Comparison of ENCODE assay signal across 22 mouse cellular contexts in genomic region chr4:13632294-13632693, GRCm38 (mm10).
DNase-seq lines count a peak whose midpoint lies in the region; ATAC-seq lines count a peak whose summit lies in the region.
"Had no signal": no experiment of that assay in that cellular context is flagged by ENCODE, and none has a peak within 500 bp of the region (broad histone marks: within the 10 kb centered on the region; RNA-seq: fewer than 3 reads in every experiment).

No protein-coding gene starts in this region.

- no peak for DNase-seq in kidney, adult 18-20 months
- peak; percentile 20 to 47 for DNase-seq in lung, postnatal 4 days
- no peak for DNase-seq in layer of hippocampus, adult 18-20 months (ENCODE audit: low spot score in 2 of 2)
- DNase-seq: adrenal gland, adult 2 months; cerebellum, adult 11-12 months; cerebellum, postnatal 14 days; gastrocnemius, adult 2 months; heart, postnatal 36 days; liver; midbrain, embryonic 14.5 days; right cerebral cortex, postnatal 14 days; thymus, postnatal 14 days had no signal

- 0 out of 2 replicates have a peak, but pooled peaks cover 2% of the 10 kb centered on the region for H3K9me3 ChIP-seq in kidney, embryonic 16.5 days (ENCODE audit: low read length)
- H3K9me3 ChIP-seq in lung, embryonic 15.5 days = no peaks in the 10 kb centered on the region
- H3K9me3 ChIP-seq in lung, embryonic 16.5 days (ENCODE audit: control insufficient read depth, low read length) = peaks cover 7% of the 10 kb centered on the region
- H3K9me3 ChIP-seq in neural tube, embryonic 15.5 days (replicated peaks) = no peaks in the 10 kb centered on the region
- H3K9me3 ChIP-seq: embryonic facial prominence, embryonic 15.5 days; heart, embryonic 15.5 days; limb, embryonic 10.5 days had no signal

- H3K4me2 ChIP-seq in kidney, embryonic 16.5 days (replicated peaks; ENCODE audit: low read depth, low read length) = no peak overlapping the region
- no peak overlapping the region for H3K4me2 ChIP-seq in lung, embryonic 15.5 days
- no peak overlapping the region for H3K4me2 ChIP-seq in lung, embryonic 16.5 days (ENCODE audit: low read depth, low read length)
- H3K4me2 ChIP-seq in neural tube, embryonic 15.5 days = no peak overlapping the region
- H3K4me2 ChIP-seq: embryonic facial prominence, embryonic 15.5 days; heart, embryonic 15.5 days; hindbrain, embryonic 14.5 days had no signal

- WGBS in kidney, embryonic 16.5 days = 35% methylated on average over 4 of the region's 4 CpGs
- WGBS in lung, embryonic 15.5 days = 30% methylated on average over 4 of the region's 4 CpGs
- WGBS in lung, embryonic 16.5 days = 37% methylated on average over 4 of the region's 4 CpGs
- WGBS in neural tube, embryonic 15.5 days = 58% methylated on average over 4 of the region's 4 CpGs

- no peaks in the 10 kb centered on the region for H3K27me3 ChIP-seq in kidney, embryonic 16.5 days (ENCODE audit: insufficient read depth, low read length)
- H3K27me3 ChIP-seq in lung, embryonic 15.5 days = no peaks in the 10 kb centered on the region
- H3K27me3 ChIP-seq in lung, embryonic 16.5 days (ENCODE audit: control insufficient read depth, insufficient read depth, low read depth, low read length) = no peaks in the 10 kb centered on the region
- H3K27me3 ChIP-seq in neural tube, embryonic 15.5 days (replicated peaks) = no peaks in the 10 kb centered on the region
- H3K27me3 ChIP-seq: embryonic facial prominence, embryonic 15.5 days; heart, embryonic 15.5 days had no signal

- ATAC-seq in kidney, embryonic 16.5 days (ENCODE audit: low FRiP score, low TSS enrichment) = peak; percentile 42; the same call in 1 of the 2 replicates
- ATAC-seq in lung, embryonic 15.5 days (ENCODE audit: borderline replicate concordance, extremely low read depth, low FRiP score, low TSS enrichment) = peak; percentile 65; the same call in 1 of the 2 replicates
- peak; percentile 89 for ATAC-seq in lung, embryonic 16.5 days (ENCODE audit: low read depth)
- ATAC-seq in neural tube, embryonic 15.5 days (ENCODE audit: low FRiP score) = no peak; the same call in 1 of the 2 replicates
- ATAC-seq: forebrain, embryonic 14.5 days; inflammation-experienced regulatory T-cells, adult 6 months had no signal

- H3K27ac ChIP-seq in kidney, embryonic 16.5 days (ENCODE audit: low read length) = no peak overlapping the region
- peak overlapping the region; percentile 16; the same call in 1 of the 2 replicates for H3K27ac ChIP-seq in lung, embryonic 15.5 days
- no peak overlapping the region for H3K27ac ChIP-seq in lung, embryonic 16.5 days (ENCODE audit: low read length)
- H3K27ac ChIP-seq in neural tube, embryonic 15.5 days (replicated peaks) = no peak overlapping the region
- H3K27ac ChIP-seq: embryonic facial prominence, embryonic 15.5 days; gastrocnemius, adult 2 months; heart, embryonic 15.5 days; hindbrain, embryonic 14.5 days; limb, embryonic 10.5 days had no signal

- H3K4me3 ChIP-seq in kidney, embryonic 16.5 days (ENCODE audit: low read length) = no peak overlapping the region
- no peak overlapping the region for H3K4me3 ChIP-seq in lung, embryonic 15.5 days
- H3K4me3 ChIP-seq in lung, embryonic 16.5 days (ENCODE audit: low read length) = no peak overlapping the region
- H3K4me3 ChIP-seq in neural tube, embryonic 15.5 days (replicated peaks) = no peak overlapping the region
- H3K4me3 ChIP-seq: embryonic facial prominence, embryonic 15.5 days; gastrocnemius, adult 2 months; heart, embryonic 15.5 days; limb, embryonic 10.5 days had no signal

- H3K9ac ChIP-seq in kidney, embryonic 16.5 days (replicated peaks; ENCODE audit: low read length) = no peak overlapping the region
- no peak overlapping the region for H3K9ac ChIP-seq in lung, embryonic 15.5 days
- H3K9ac ChIP-seq in lung, embryonic 16.5 days (ENCODE audit: low read length) = no peak overlapping the region
- H3K9ac ChIP-seq in neural tube, embryonic 15.5 days (replicated peaks) = no peak overlapping the region
- H3K9ac ChIP-seq: embryonic facial prominence, embryonic 15.5 days; heart, embryonic 15.5 days; hindbrain, embryonic 14.5 days had no signal

- no peaks in the 10 kb centered on the region for H3K36me3 ChIP-seq in kidney, embryonic 16.5 days (ENCODE audit: insufficient read depth, low read length)
- no peaks in the 10 kb centered on the region for H3K36me3 ChIP-seq in lung, embryonic 15.5 days
- H3K36me3 ChIP-seq in lung, embryonic 16.5 days (ENCODE audit: control insufficient read depth, insufficient read depth, low read length) = no peaks in the 10 kb centered on the region
- no peaks in the 10 kb centered on the region for H3K36me3 ChIP-seq in neural tube, embryonic 15.5 days
- H3K36me3 ChIP-seq: embryonic facial prominence, embryonic 15.5 days; heart, embryonic 15.5 days; limb, embryonic 10.5 days had no signal

- no peaks in the 10 kb centered on the region for H3K4me1 ChIP-seq in kidney, embryonic 16.5 days (ENCODE audit: insufficient read depth, low read length)
- H3K4me1 ChIP-seq in lung, embryonic 15.5 days = 0 out of 2 replicates have a peak, but pooled peaks cover 4% of the 10 kb centered on the region
- no peaks in the 10 kb centered on the region; the same call in 1 of the 2 replicates for H3K4me1 ChIP-seq in lung, embryonic 16.5 days (replicated peaks; ENCODE audit: control insufficient read depth, insufficient read depth, low read length)
- H3K4me1 ChIP-seq in neural tube, embryonic 15.5 days = no peaks in the 10 kb centered on the region
- H3K4me1 ChIP-seq: embryonic facial prominence, embryonic 15.5 days; heart, embryonic 15.5 days; limb, embryonic 10.5 days had no signal

Comparison
In these comparisons a context has a peak if more than half of its experiments do, and no peak if none do; other contexts are left out.
1. DNase-seq: peak in lung, postnatal 4 days (2 of 2); none in kidney, adult 18-20 months (single experiment) and layer of hippocampus, adult 18-20 months (0 of 2).